Mouse (Mus musculus) hindbrain, embryonic 16.5 days (tissue): ENCODE data around the gene 4930539E08Rik. TPM values are rescaled to one million over a fixed set of nuclear protein-coding genes. Genes with fewer than 3 reads are reported as not detected.

ENCODE experiments used
- ATAC-seq: fragments of 200-750 bp; cut with Nextera tagmentation; 2 replicates; pipeline ENCODE4 v1.8.0; 2017; ENCODE audit warnings: moderate TSS enrichment, moderate library complexity
- H3K27ac ChIP-seq: fragments of 300-500 bp; sonication (generic); 2 replicates; pipeline ENCODE4 v1.5.1; 2014; ENCODE audit warnings: low read depth, mild to moderate bottlenecking, control low read depth, low read length, moderate library complexity
- H3K27me3 ChIP-seq: fragments of 300-500 bp; sonication (generic); replicated peaks from 2 replicates; pipeline ENCODE4 v1.6.1; 2014; ENCODE audit warnings: low read length; ENCODE audit not compliant: control insufficient read depth, insufficient read depth
- H3K36me3 ChIP-seq: fragments of 300-500 bp; sonication (generic); 2 replicates; pipeline ENCODE4 v1.6.1; 2014; ENCODE audit warnings: mild to moderate bottlenecking, low read length, moderate library complexity, mixed read lengths; ENCODE audit not compliant: control insufficient read depth, insufficient read depth
- H3K4me1 ChIP-seq: fragments of 300-500 bp; sonication (generic); 2 replicates; pipeline ENCODE4 v1.6.1; 2014; ENCODE audit warnings: low read depth, low read length; ENCODE audit not compliant: control insufficient read depth, insufficient read depth
- H3K4me2 ChIP-seq: fragments of 300-500 bp; sonication (generic); 2 replicates; pipeline ENCODE4 v1.6.1; 2014; ENCODE audit warnings: mild to moderate bottlenecking, low read length, control low read depth, moderate library complexity
- H3K4me3 ChIP-seq: fragments of 300-500 bp; sonication (generic); 2 replicates; pipeline ENCODE4 v1.5.1; 2014; ENCODE audit warnings: mild to moderate bottlenecking, low read length, control low read depth, moderate library complexity
- H3K9ac ChIP-seq: fragments of 300-500 bp; sonication (generic); 2 replicates; pipeline ENCODE4 v1.6.1; 2014; ENCODE audit warnings: low read depth, mild to moderate bottlenecking, control low read depth, low read length, moderate library complexity
- H3K9me3 ChIP-seq: fragments of 300-500 bp; sonication (generic); 2 replicates; pipeline ENCODE4 v1.6.1; 2014; ENCODE audit warnings: mild to moderate bottlenecking, low read length, moderate library complexity; ENCODE audit not compliant: control insufficient read depth
- WGBS: fragments of 180-500 bp; shearing (Covaris S2); extraction: QIAGEN DNeasy Blood & Tissue Kit; methylation state at CpG from one replicate; pipeline ENCODE4 v1.1.7; 2014; 5-methylcytosine and 5-hydroxymethylcytosine counted together
- polyA plus RNA-seq: library from polyadenylated mRNA; unstranded; fragments of >200 nt; fragmentation: Nextera tagmentation; extraction: Ambion mirVana; gene quantifications from 2 replicates; pipeline ENCODE4 v1.2.1, GENCODE M21; 2015

Gene 4930539E08Rik
- polyA plus RNA-seq, 1 experiment from 2014 or later, result 2.4 TPM

- H3K4me1 ChIP-seq, result peaks cover 7% of the 10 kb centered on the region
- no peak overlapping the region for H3K4me2 ChIP-seq
- H3K36me3 ChIP-seq, result no peaks in the 10 kb centered on the region
- no peak for ATAC-seq
- H3K9ac ChIP-seq, result no peak overlapping the region
- no peaks in the 10 kb centered on the region for H3K27me3 ChIP-seq
- H3K4me3 ChIP-seq, result no peak overlapping the region
- no peaks in the 10 kb centered on the region for H3K9me3 ChIP-seq
- WGBS, result 92% methylated on average over 19 of the region's 19 CpGs
- no peak overlapping the region for H3K27ac ChIP-seq
Observed at GRCm38 (mm10) chr17:28947011-28947939, 32.2 kb upstream of the 4930539E08Rik start.

GRCm38 (mm10) chr17:28944481-28944880 is 29.4 kb upstream of the 4930539E08Rik start:
- Histone ChIP-seq H3K4me2 (no peak overlapping the region), H3K36me3 (no peaks in the 10 kb centered on the region), H3K9me3 (no peaks in the 10 kb centered on the region), H3K9ac (no peak overlapping the region), H3K4me1 (no peaks in the 10 kb centered on the region), H3K27ac (no peak overlapping the region), H3K27me3 (no peaks in the 10 kb centered on the region), H3K4me3 (no peak overlapping the region)
- no peak for ATAC-seq
- 97% methylated on average over 7 of the region's 7 CpGs for WGBS

DNA sequence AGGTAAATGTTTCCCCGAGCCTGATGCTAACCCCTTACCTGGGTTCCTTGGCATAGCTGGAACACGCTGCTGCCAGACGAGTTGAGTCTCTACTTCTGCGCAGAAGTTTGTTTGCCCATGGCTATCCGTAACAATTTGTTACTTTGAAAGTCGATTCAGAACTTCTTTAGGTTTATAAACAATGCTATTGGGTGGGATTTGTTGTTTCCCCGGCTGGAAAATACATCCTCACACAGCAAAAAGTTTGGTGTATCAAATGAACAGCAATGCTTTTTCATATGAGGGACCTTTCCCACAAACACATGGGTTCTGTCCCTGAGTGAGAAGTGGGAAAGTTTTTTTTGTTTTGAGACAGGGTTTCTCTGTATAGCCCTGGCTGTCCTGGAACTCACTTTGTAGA is 28.6 kb upstream of the 4930539E08Rik start, which contains the start of gene Pxt1:
Gene Pxt1 (minus strand): TSS at position 101 of the 400 bp plus-strand sequence.
- no peak within 1 kb of the TSS for H3K27ac ChIP-seq
- H3K4me2 ChIP-seq, result no peak within 1 kb of the TSS
- no peaks in the 10 kb centered on the region for H3K27me3 ChIP-seq
- H3K4me3 ChIP-seq, result no peak within 1 kb of the TSS
- no peaks in the 10 kb centered on the region for H3K4me1 ChIP-seq
- no peak within 1 kb of the TSS for H3K9ac ChIP-seq
- ATAC-seq, result no peak
- H3K9me3 ChIP-seq, result no peaks in the 10 kb centered on the region
- whole genome bisulfite sequencing, result 91% methylated on average over 7 of the region's 7 CpGs
- no peaks in the 10 kb centered on the region for H3K36me3 ChIP-seq

DNA sequence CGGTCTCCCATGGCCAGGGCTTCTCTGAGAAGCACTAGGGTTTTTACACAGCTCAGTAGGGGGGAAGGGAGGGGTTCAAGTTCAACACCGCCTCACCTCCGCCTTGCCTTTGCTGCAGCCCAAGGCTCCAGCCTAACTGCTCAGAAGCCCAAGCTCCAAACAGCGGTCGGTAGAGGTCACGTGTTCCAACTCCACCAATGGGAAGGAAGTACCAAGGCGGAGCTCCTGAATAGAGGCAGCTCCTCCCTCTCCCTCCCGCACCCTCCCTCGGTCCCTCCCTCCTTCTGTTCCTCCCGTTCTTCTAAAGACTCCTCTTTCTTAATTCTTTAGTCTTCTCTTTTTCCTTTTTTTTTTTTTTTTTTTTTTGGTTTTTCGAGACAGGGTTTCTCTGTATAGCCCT is 27.0 kb upstream of the 4930539E08Rik start:
- no peak overlapping the region for H3K27ac ChIP-seq
- H3K36me3 ChIP-seq, result no peaks in the 10 kb centered on the region
- no peak overlapping the region for H3K9ac ChIP-seq
- H3K27me3 ChIP-seq, result no peaks in the 10 kb centered on the region
- H3K4me3 ChIP-seq, result no peak overlapping the region
- no peaks in the 10 kb centered on the region for H3K4me1 ChIP-seq
- WGBS, result 82% methylated on average over 10 of the region's 11 CpGs
- H3K9me3 ChIP-seq, result no peaks in the 10 kb centered on the region
- no peak for ATAC-seq
- no peak overlapping the region for H3K4me2 ChIP-seq

GRCm38 (mm10) chr17:28940776-28941555 is 25.8 kb upstream of the 4930539E08Rik start:
- no peak for ATAC-seq
- WGBS, result 83% methylated on average over 25 of the region's 25 CpGs

GRCm38 (mm10) chr17:28936622-28937345 is 21.7 kb upstream of the 4930539E08Rik start:
- 78% methylated on average over 10 of the region's 10 CpGs for WGBS
- ATAC-seq, result no peak

More at GRCm38 (mm10) chr17:28940776-28941555, 25.8 kb upstream of the 4930539E08Rik start:
- Histone ChIP-seq H3K4me3 (no peak overlapping the region), H3K9me3 (no peaks in the 10 kb centered on the region), H3K27ac (no peak overlapping the region), H3K9ac (no peak overlapping the region), H3K36me3 (no peaks in the 10 kb centered on the region), H3K27me3 (no peaks in the 10 kb centered on the region), H3K4me1 (no peaks in the 10 kb centered on the region), H3K4me2 (no peak overlapping the region)

GRCm38 (mm10) chr17:28936133-28936532 is 21.0 kb upstream of the 4930539E08Rik start:
- Histone ChIP-seq H3K4me3 (no peak overlapping the region), H3K4me2 (no peak overlapping the region), H3K9ac (no peak overlapping the region), H3K4me1 (no peaks in the 10 kb centered on the region), H3K27me3 (no peaks in the 10 kb centered on the region), H3K9me3 (no peaks in the 10 kb centered on the region), H3K36me3 (no peaks in the 10 kb centered on the region), H3K27ac (no peak overlapping the region)
- no peak for ATAC-seq
- WGBS, result 96% methylated on average over 7 of the region's 7 CpGs

More at GRCm38 (mm10) chr17:28936622-28937345, 21.7 kb upstream of the 4930539E08Rik start:
- Histone ChIP-seq H3K27me3 (no peaks in the 10 kb centered on the region), H3K9ac (no peak overlapping the region), H3K27ac (no peak overlapping the region), H3K9me3 (no peaks in the 10 kb centered on the region), H3K4me3 (no peak overlapping the region), H3K4me2 (no peak overlapping the region), H3K36me3 (no peaks in the 10 kb centered on the region), H3K4me1 (no peaks in the 10 kb centered on the region)

DNA sequence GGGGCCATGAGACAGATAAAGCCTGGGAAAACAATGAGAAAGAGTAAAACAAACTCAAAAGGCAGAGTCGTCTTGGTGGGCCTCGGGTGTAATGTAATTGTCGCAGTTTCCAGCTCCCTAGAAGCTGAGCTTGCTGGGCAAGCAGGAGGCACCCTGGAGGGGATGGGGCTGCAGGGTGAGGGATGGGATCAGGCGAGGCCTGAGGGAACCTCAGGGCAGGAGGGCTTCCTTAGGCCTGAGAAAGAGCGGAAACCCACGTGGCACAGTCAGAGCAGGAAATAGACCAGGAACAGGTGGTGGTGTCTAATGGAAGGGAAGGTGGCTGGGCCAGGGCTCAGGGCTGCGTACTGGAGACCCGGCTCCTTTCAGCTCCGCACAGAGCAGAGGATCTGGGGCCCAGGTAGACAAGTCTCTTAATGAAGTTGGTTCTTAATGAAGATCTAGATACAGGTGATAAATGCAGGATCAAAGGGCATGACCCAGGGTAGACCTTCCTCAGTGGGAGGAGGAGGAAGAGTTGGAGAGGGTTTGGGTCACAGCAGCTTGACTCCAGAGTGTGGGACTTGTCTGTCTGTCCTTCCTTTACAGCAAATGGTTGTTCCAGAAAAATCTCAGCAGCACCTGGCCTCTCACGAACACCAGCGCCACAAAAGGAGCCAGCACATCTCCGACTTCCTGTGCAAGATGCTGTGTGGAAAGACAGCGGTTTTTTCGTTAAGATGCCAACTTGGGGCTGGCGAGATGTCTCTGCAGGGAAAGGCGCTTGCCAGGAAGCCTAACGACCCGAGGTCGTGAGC is 19.2 kb upstream of the 4930539E08Rik start:
- Histone ChIP-seq H3K4me2 (no peak overlapping the region), H3K9ac (no peak overlapping the region), H3K4me1 (peaks cover 8% of the 10 kb centered on the region), H3K27me3 (no peaks in the 10 kb centered on the region), H3K9me3 (no peaks in the 10 kb centered on the region), H3K36me3 (no peaks in the 10 kb centered on the region), H3K4me3 (no peak overlapping the region), H3K27ac (no peak overlapping the region)
- no peak for ATAC-seq
- WGBS, result 74% methylated on average over 19 of the region's 19 CpGs
